9 mouse cellular contexts compared by ENCODE assay signal in the genomic region with DNA sequence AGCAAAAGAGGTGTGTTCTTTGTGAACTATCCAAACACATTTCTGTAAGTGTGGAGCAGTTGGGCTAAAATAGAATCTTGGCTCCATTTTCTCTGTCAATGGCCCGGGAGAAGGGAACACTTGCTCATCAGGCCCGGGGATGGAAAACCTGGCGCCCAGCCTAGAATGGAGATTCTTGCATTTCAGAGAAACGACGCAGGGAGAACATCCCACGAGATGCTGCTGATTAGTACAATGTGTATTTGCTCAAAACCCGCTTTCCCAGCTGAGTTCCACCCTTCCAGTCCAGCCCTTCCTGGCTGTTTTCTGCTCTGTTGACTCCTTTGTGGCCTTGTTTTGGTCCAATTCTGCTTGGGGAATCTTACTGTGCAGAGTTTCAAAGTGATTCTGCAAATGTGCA.
DNase-seq lines count a peak whose midpoint lies in the region; ATAC-seq and TF ChIP-seq lines count a peak whose summit lies in the region.
"Had no signal": no experiment of that assay in that cellular context is flagged by ENCODE, and none has a peak within 500 bp of the region (broad histone marks: within the 10 kb centered on the region; RNA-seq: fewer than 3 reads in every experiment).

No protein-coding gene starts in this region.

- TF ChIP-seq CTCF in liver, postnatal 0 days (IDR thresholded peaks at IDR 0.05; ENCODE audit: low read depth) = no peak

- H3K4me3 ChIP-seq in liver, postnatal 0 days (ENCODE audit: low read depth, low read length) = no peak overlapping the region
- no peak overlapping the region for H3K4me3 ChIP-seq in embryonic facial prominence, embryonic 13.5 days
- H3K4me3 ChIP-seq in heart, embryonic 16.5 days (ENCODE audit: low read length) = no peak overlapping the region

- no peak overlapping the region for H3K27ac ChIP-seq in liver, postnatal 0 days (ENCODE audit: low read depth)
- H3K27ac ChIP-seq in embryonic facial prominence, embryonic 13.5 days = peak overlapping the region; percentile 80
- no peak overlapping the region for H3K27ac ChIP-seq in heart, embryonic 16.5 days (ENCODE audit: low read length)

- H3K9me3 ChIP-seq in liver, postnatal 0 days (ENCODE audit: low read length) = no peaks in the 10 kb centered on the region
- no peaks in the 10 kb centered on the region for H3K9me3 ChIP-seq in embryonic facial prominence, embryonic 13.5 days
- H3K9me3 ChIP-seq in heart, embryonic 16.5 days (replicated peaks; ENCODE audit: control insufficient read depth, low read length) = no peaks in the 10 kb centered on the region

- no peak overlapping the region for H3K4me2 ChIP-seq in liver, postnatal 0 days (ENCODE audit: low read depth, low read length)
- H3K4me2 ChIP-seq in embryonic facial prominence, embryonic 13.5 days = no peak overlapping the region
- H3K4me2 ChIP-seq in heart, embryonic 16.5 days (ENCODE audit: low read depth, low read length) = no peak overlapping the region

- 62% methylated on average over 7 of the region's 7 CpGs for WGBS in liver, postnatal 0 days (ENCODE audit: insufficient replicate concordance)
- 25% methylated on average over 7 of the region's 7 CpGs for WGBS in embryonic facial prominence, embryonic 13.5 days
- WGBS in heart, embryonic 16.5 days = 39% methylated on average over 7 of the region's 7 CpGs

- no peaks in the 10 kb centered on the region for H3K36me3 ChIP-seq in liver, postnatal 0 days (replicated peaks; ENCODE audit: insufficient read depth, low read length)
- no peaks in the 10 kb centered on the region for H3K36me3 ChIP-seq in embryonic facial prominence, embryonic 13.5 days
- no peaks in the 10 kb centered on the region for H3K36me3 ChIP-seq in heart, embryonic 16.5 days (ENCODE audit: control insufficient read depth, insufficient read depth)

- H3K4me1 ChIP-seq in liver, postnatal 0 days (ENCODE audit: insufficient read depth) = no peaks in the 10 kb centered on the region
- H3K4me1 ChIP-seq in embryonic facial prominence, embryonic 13.5 days = peaks cover 7% of the 10 kb centered on the region; the same call in 1 of the 2 replicates
- H3K4me1 ChIP-seq in heart, embryonic 16.5 days (ENCODE audit: control insufficient read depth, insufficient read depth, low read length) = no peaks in the 10 kb centered on the region

- H3K9ac ChIP-seq in liver, postnatal 0 days (replicated peaks) = no peak overlapping the region
- H3K9ac ChIP-seq in embryonic facial prominence, embryonic 13.5 days = no peak overlapping the region
- H3K9ac ChIP-seq in heart, embryonic 16.5 days (ENCODE audit: low read length) = no peak overlapping the region

- no peaks in the 10 kb centered on the region for H3K27me3 ChIP-seq in liver, postnatal 0 days (ENCODE audit: insufficient read depth, low read length)
- H3K27me3 ChIP-seq in embryonic facial prominence, embryonic 13.5 days = no peaks in the 10 kb centered on the region
- H3K27me3 ChIP-seq in heart, embryonic 16.5 days (ENCODE audit: control insufficient read depth, insufficient read depth, low read length) = no peaks in the 10 kb centered on the region

- ATAC-seq in liver, postnatal 0 days = no peak
- 0 out of 2 replicates have a peak, but pooled peaks have one; percentile 74 for ATAC-seq in embryonic facial prominence, embryonic 13.5 days (ENCODE audit: insufficient number of reproducible peaks, insufficient read depth, low FRiP score, low TSS enrichment, low read depth)
- peak; percentile 70; the same call in 1 of the 2 replicates for ATAC-seq in heart, embryonic 16.5 days (replicated peaks; ENCODE audit: extremely low read depth, insufficient read depth, low FRiP score)
- ATAC-seq in monocyte, adult 5-6 weeks (replicated peaks; ENCODE audit: insufficient number of reproducible peaks, low FRiP score, low TSS enrichment, poor library complexity, severe bottlenecking) = no peak
- ATAC-seq: Patski had no signal

- DNase-seq in liver = peak; percentile 26
- DNase-seq in liver, postnatal 0 days = no peak
- peak; percentile 63 to 89 for DNase-seq in layer of hippocampus, postnatal 14 days (ENCODE audit: low spot score in 2 of 2)
- DNase-seq in ovary, postnatal 10 days (ENCODE audit: low spot score) = peak; percentile 37
- peak; percentile 38 for DNase-seq in urinary bladder, postnatal 25 days (ENCODE audit: low spot score)

- no peak for TF ChIP-seq EP300 in liver, postnatal 0 days (IDR thresholded peaks at IDR 0.05; ENCODE audit: low read depth)

Comparison
In these comparisons a context has a peak if more than half of its experiments do, and no peak if none do; other contexts are left out.
1. ATAC-seq: peak in embryonic facial prominence, embryonic 13.5 days (single experiment) and heart, embryonic 16.5 days (single experiment); none in liver, postnatal 0 days (single experiment) and monocyte, adult 5-6 weeks (single experiment).